Mouse (Mus musculus): ENCODE data around the gene Kxd1. TPM values are rescaled to one million over a fixed set of nuclear protein-coding genes. Genes with fewer than 3 reads are reported as not detected.

Kxd1 gene
- polyA plus RNA-seq, 1 experiment from 2014 or later = 45.5 TPM

DNA sequence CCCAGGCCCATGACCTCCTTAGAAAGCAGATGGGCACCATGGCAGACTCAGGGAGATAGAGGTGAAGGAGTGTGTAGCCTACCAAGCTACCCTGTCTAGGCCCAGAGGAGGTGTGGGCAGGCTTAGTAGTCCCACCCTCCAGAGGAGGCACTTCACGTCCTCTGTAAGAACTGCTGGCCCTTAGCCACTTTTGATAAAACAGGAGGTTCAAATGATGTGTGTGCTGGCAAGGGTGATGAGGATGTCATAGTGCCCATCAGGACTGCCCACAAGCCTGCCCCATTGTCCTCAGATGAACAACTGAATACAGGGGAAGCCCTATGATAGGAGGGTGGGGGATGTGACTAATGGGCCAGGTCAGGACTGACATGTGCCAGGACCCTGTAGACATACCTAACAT lies 25.1 kb upstream of the Kxd1 start:
- Histone ChIP-seq H3K36me3 (ENCODE audit: control insufficient read depth, insufficient read depth) (no peaks in the 10 kb centered on the region), H3K27me3 (replicated peaks; ENCODE audit: control insufficient read depth, insufficient read depth, low read length) (no peaks in the 10 kb centered on the region), H3K9ac (replicated peaks; ENCODE audit: low read depth, low read length) (no peak overlapping the region), H3K27ac (ENCODE audit: low read length) (no peak overlapping the region), H3K4me1 (replicated peaks; ENCODE audit: control insufficient read depth, insufficient read depth, low read length) (peaks cover 10% of the 10 kb centered on the region), H3K9me3 (ENCODE audit: control insufficient read depth, low read length) (no peaks in the 10 kb centered on the region), H3K4me3 (replicated peaks; ENCODE audit: low read length) (no peak overlapping the region), H3K4me2 (ENCODE audit: low read length) (no peak overlapping the region)
- WGBS = 36% methylated on average over 1 of the region's 1 CpGs
- ATAC-seq = no peak

DNA sequence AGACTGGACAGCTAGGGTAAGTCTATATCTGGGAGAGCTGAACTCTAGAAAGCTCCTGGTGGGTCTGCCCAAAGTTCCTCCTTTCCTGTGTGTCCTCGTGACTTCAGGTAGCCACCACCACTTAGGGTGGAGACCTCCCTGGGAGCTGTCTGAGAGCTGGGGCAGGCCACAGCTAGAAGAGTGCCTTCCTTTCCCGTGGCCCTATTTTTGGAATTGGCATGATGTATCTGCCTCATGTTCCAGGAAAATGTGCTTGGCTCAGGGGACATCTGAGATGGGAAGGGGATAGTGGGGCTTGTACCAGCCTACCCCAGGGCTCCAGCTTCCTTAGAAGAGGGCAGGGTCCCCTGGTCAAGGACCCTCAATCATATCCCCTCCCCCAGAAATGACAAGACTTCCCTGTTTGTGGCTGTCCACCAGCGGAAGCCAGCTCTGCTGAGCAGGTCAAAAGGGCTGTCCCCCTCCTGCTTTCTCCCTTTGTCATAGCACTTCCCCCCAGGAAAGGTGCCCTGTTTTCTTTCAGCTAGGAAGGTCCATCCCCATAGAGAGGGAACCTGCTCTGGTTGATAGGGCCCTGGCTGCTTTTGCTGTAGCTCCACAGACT lies 23.9 kb upstream of the Kxd1 start:
- peaks cover 10% of the 10 kb centered on the region for H3K4me1 ChIP-seq (replicated peaks; ENCODE audit: control insufficient read depth, insufficient read depth, low read length)
- no peaks in the 10 kb centered on the region for H3K36me3 ChIP-seq (ENCODE audit: control insufficient read depth, insufficient read depth)
- H3K27me3 ChIP-seq (replicated peaks; ENCODE audit: control insufficient read depth, insufficient read depth, low read length) = no peaks in the 10 kb centered on the region
- no peaks in the 10 kb centered on the region for H3K9me3 ChIP-seq (ENCODE audit: control insufficient read depth, low read length)
- 76% methylated on average over 3 of the region's 3 CpGs for WGBS
- H3K9ac ChIP-seq (replicated peaks; ENCODE audit: low read depth, low read length) = no peak overlapping the region
- no peak overlapping the region for H3K4me3 ChIP-seq (replicated peaks; ENCODE audit: low read length)
- H3K27ac ChIP-seq (ENCODE audit: low read length) = no peak overlapping the region
- ATAC-seq = no peak
- H3K4me2 ChIP-seq (ENCODE audit: low read length) = no peak overlapping the region

DNA sequence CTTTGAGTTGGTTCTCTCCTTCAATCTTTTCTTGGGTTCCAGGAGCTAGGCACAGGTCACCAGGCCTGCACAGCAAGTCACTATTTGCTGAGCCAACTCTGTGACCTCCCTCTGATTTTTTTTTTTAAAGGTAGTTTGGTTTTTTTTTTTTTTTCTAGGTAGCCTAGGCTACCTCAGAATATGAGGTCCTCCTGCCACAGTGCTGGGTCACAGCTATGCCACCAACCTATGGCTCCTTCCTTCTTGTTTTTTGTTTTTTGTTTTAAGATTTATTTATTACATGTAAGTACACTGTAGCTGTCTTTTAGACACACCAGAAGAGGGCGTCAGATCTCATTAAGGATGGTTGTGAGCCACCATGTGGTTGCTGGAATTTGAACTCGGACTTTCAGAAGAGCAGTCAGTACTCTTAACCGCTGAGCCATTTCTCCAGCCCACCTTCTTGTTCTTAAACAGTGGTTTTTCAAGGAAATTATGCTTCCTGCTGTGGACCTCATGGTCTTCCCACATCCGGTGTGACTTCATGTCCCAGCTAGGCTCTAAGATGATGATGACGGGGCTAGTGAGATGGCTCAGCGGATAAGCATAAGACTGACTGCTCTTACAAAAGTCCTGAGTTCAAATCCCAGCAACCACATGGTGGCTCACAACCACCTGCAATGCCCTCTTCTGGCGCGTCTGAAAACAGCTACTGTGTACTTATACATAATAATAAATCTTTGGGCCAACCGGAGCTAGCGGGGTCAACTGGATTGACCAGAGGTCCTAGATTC lies 21.8 kb upstream of the Kxd1 start:
- no peak for ATAC-seq
- Histone ChIP-seq H3K9ac (replicated peaks; ENCODE audit: low read depth, low read length) (no peak overlapping the region), H3K4me1 (replicated peaks; ENCODE audit: control insufficient read depth, insufficient read depth, low read length) (peaks cover 10% of the 10 kb centered on the region), H3K27ac (ENCODE audit: low read length) (no peak overlapping the region), H3K36me3 (ENCODE audit: control insufficient read depth, insufficient read depth) (no peaks in the 10 kb centered on the region), H3K4me3 (replicated peaks; ENCODE audit: low read length) (no peak overlapping the region), H3K27me3 (replicated peaks; ENCODE audit: control insufficient read depth, insufficient read depth, low read length) (no peaks in the 10 kb centered on the region), H3K9me3 (ENCODE audit: control insufficient read depth, low read length) (no peaks in the 10 kb centered on the region), H3K4me2 (ENCODE audit: low read length) (no peak overlapping the region)
- 94% methylated on average over 10 of the region's 10 CpGs for WGBS

DNA sequence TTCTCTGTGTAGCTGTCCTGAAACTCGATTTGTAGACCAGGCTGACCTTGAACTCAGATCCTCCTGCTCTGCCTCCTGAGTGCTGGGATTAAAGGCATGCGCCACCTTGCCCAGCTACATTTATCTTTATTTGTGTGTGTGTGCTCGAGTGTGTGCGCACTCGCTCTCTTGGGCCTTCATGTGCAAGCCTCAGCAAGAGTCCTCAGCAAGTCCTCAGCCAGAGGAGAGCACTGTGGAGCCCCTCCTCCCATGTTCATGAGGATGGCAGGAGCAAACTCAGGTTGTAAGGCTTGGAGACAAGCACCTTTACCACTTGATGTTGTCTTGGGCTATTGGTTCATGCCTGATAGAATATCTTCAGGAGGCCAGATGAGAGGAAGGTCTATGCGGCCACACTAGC lies 20.0 kb upstream of the Kxd1 start:
- Histone ChIP-seq H3K4me2 (ENCODE audit: low read length) (no peak overlapping the region), H3K36me3 (ENCODE audit: control insufficient read depth, insufficient read depth) (no peaks in the 10 kb centered on the region), H3K9me3 (ENCODE audit: control insufficient read depth, low read length) (no peaks in the 10 kb centered on the region), H3K27ac (ENCODE audit: low read length) (no peak overlapping the region), H3K4me3 (replicated peaks; ENCODE audit: low read length) (no peak overlapping the region), H3K27me3 (replicated peaks; ENCODE audit: control insufficient read depth, insufficient read depth, low read length) (no peaks in the 10 kb centered on the region), H3K9ac (replicated peaks; ENCODE audit: low read depth, low read length) (no peak overlapping the region), H3K4me1 (replicated peaks; ENCODE audit: control insufficient read depth, insufficient read depth, low read length) (no peaks in the 10 kb centered on the region)
- no peak for ATAC-seq
- WGBS = 88% methylated on average over 6 of the region's 6 CpGs

DNA sequence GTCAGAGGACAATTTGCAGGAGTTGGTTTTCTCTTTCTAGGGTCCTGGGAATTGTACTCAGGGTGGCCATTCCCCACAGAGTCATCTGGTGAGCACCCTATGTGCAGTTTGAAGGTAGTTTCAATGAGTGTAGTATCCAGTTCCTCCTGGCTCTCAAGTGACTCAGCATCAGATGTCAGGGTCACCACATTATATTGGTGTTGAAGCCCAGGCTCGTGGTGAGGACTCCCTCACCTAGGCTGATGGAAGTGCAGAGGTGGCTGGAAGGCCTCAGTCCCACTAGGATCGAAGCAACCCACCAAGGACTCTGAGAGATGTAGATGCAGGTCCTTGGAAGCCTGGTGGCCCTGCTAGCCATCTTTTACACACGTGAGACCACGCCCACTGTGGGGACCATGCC lies 18.7 kb upstream of the Kxd1 start:
- no peak overlapping the region for H3K4me3 ChIP-seq (replicated peaks; ENCODE audit: low read length)
- H3K4me2 ChIP-seq (ENCODE audit: low read length) = no peak overlapping the region
- H3K36me3 ChIP-seq (ENCODE audit: control insufficient read depth, insufficient read depth) = no peaks in the 10 kb centered on the region
- H3K27ac ChIP-seq (ENCODE audit: low read length) = no peak overlapping the region
- 90% methylated on average over 4 of the region's 4 CpGs for WGBS
- no peaks in the 10 kb centered on the region for H3K27me3 ChIP-seq (replicated peaks; ENCODE audit: control insufficient read depth, insufficient read depth, low read length)
- H3K4me1 ChIP-seq (replicated peaks; ENCODE audit: control insufficient read depth, insufficient read depth, low read length) = peaks cover 3% of the 10 kb centered on the region
- no peaks in the 10 kb centered on the region for H3K9me3 ChIP-seq (ENCODE audit: control insufficient read depth, low read length)
- H3K9ac ChIP-seq (replicated peaks; ENCODE audit: low read depth, low read length) = no peak overlapping the region
- ATAC-seq = no peak

DNA sequence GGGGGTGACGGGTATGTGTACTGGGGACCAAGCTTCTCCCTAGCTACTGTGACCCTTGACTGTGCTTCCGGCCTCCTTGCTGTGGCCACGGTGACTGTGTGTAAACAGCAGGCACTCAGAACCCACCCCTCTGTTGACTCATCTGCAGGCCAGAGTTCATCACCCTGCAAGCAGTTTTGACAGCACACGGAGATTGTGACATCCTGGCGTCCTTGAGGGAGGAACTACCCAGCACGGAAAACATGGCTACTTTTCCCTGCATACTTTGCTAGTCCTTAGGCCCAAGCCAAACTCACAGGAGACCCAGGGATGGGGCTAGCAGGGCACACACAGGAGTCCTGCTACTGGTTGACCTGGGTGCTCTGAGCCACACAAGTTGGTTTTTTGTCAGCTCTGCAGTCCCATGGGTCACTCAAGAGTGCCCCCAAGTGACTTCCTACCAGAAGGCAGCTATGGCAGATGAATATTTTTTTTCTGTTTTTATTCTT lies 16.5 kb upstream of the Kxd1 start:
- 82% methylated on average over 6 of the region's 6 CpGs for WGBS
- Histone ChIP-seq H3K36me3 (ENCODE audit: control insufficient read depth, insufficient read depth) (no peaks in the 10 kb centered on the region), H3K27me3 (replicated peaks; ENCODE audit: control insufficient read depth, insufficient read depth, low read length) (no peaks in the 10 kb centered on the region), H3K4me2 (ENCODE audit: low read length) (no peak overlapping the region), H3K9me3 (ENCODE audit: control insufficient read depth, low read length) (no peaks in the 10 kb centered on the region), H3K27ac (ENCODE audit: low read length) (no peak overlapping the region), H3K4me1 (replicated peaks; ENCODE audit: control insufficient read depth, insufficient read depth, low read length) (peaks cover 18% of the 10 kb centered on the region), H3K4me3 (replicated peaks; ENCODE audit: low read length) (no peak overlapping the region), H3K9ac (replicated peaks; ENCODE audit: low read depth, low read length) (no peak overlapping the region)
- ATAC-seq = no peak

DNA sequence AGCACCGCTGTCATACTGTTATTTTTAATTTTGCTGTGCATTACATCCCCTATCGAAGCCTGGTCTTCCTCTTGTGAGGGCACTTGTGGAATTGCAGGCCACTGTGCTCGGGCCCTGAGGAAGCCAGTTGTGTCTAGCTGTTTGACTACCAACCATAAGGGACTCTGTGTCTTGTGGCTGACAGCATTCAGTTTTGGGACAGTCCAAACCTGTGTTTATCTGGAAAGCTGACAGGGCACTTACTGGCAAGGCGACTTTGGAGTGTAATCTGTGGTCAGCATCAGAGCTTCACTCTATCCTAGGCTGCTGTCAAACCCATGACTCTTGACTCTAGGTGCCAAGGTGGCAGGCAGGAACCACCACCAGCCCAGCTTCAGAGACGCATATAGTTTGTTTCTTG lies 13.3 kb upstream of the Kxd1 start:
- H3K4me2 ChIP-seq (ENCODE audit: low read length) = peak overlapping the region; percentile 94
- no peak for ATAC-seq
- 84% methylated on average over 5 of the region's 5 CpGs for WGBS
- no peak overlapping the region; the same call in 1 of the 2 replicates for H3K9ac ChIP-seq (replicated peaks; ENCODE audit: low read depth, low read length)
- no peaks in the 10 kb centered on the region for H3K27me3 ChIP-seq (replicated peaks; ENCODE audit: control insufficient read depth, insufficient read depth, low read length)
- H3K4me1 ChIP-seq (replicated peaks; ENCODE audit: control insufficient read depth, insufficient read depth, low read length) = peaks cover 26% of the 10 kb centered on the region
- H3K27ac ChIP-seq (ENCODE audit: low read length) = no peak overlapping the region
- no peaks in the 10 kb centered on the region for H3K9me3 ChIP-seq (ENCODE audit: control insufficient read depth, low read length)
- peak overlapping the region; percentile 87; the same call in 1 of the 2 replicates for H3K4me3 ChIP-seq (replicated peaks; ENCODE audit: low read length)
- H3K36me3 ChIP-seq (ENCODE audit: control insufficient read depth, insufficient read depth) = 0 out of 2 replicates have a peak, but pooled peaks cover 2% of the 10 kb centered on the region

DNA sequence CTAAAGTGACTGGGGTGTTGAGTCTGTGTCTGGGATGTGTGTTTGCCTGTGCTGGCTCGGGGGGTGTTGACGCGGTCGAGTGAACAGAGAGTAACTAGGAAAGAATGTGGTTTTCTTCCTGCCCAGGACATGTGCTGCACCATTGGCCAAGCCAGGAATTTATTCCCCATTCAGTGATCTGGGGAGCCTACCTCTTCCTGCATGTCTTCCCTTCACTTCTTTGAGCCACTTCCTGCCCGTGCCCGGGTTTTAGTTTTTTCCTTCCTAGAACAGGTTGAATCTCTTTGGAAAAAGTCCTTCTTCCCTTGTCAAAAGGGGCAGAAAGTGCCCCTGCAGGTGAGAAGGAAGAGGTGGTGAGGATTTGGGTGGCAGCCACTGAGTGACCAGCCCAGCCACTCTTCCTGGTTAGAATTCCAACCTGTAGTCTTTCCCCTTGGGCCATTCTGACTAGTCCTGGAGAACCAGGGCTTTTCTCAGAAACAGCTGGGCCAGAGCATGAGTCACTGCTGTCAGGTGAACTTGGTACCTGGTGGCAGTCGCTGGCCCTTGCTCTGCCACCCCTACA lies 12.8 kb upstream of the Kxd1 start:
- WGBS = 60% methylated on average over 7 of the region's 7 CpGs
- Histone ChIP-seq H3K4me3 (replicated peaks; ENCODE audit: low read length) (peak overlapping the region; percentile 87), H3K4me2 (ENCODE audit: low read length) (peak overlapping the region; percentile 94), H3K9ac (replicated peaks; ENCODE audit: low read depth, low read length) (peak overlapping the region; percentile 89), H3K36me3 (ENCODE audit: control insufficient read depth, insufficient read depth) (0 out of 2 replicates have a peak, but pooled peaks cover 2% of the 10 kb centered on the region), H3K9me3 (ENCODE audit: control insufficient read depth, low read length) (no peaks in the 10 kb centered on the region), H3K4me1 (replicated peaks; ENCODE audit: control insufficient read depth, insufficient read depth, low read length) (peaks cover 26% of the 10 kb centered on the region), H3K27ac (ENCODE audit: low read length) (no peak overlapping the region), H3K27me3 (replicated peaks; ENCODE audit: control insufficient read depth, insufficient read depth, low read length) (no peaks in the 10 kb centered on the region)
- ATAC-seq = no peak

DNA sequence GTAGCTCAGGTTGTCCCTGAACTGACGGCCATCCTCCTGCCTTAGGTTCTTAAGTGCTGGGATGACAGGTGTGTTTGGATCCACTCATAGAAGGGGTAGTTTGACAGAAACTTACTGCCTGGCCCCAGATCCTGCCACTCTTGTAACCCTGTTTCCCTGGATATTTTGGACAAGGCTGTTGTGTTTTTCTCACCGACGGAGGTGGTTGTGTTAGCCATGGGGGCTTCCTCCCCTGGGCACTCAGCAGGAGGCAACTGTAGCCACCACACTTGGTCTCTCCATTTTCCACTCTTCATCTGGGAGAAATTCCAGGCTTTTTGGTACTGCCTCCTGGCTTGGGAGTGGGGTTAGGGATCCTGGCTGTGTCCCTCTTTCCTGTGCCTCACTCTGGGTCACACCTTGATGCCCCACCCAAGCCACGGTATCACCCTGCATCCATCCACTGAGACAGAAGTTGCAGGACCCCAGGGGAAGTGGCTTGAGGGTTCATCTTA lies 12.3 kb upstream of the Kxd1 start:
- peaks cover 26% of the 10 kb centered on the region for H3K4me1 ChIP-seq (replicated peaks; ENCODE audit: control insufficient read depth, insufficient read depth, low read length)
- H3K27me3 ChIP-seq (replicated peaks; ENCODE audit: control insufficient read depth, insufficient read depth, low read length) = no peaks in the 10 kb centered on the region
- peak overlapping the region; percentile 96; the same call in 1 of the 2 replicates for H3K27ac ChIP-seq (ENCODE audit: low read length)
- H3K4me3 ChIP-seq (replicated peaks; ENCODE audit: low read length) = peak overlapping the region; percentile 87
- 0 out of 2 replicates have a peak, but pooled peaks cover 2% of the 10 kb centered on the region for H3K36me3 ChIP-seq (ENCODE audit: control insufficient read depth, insufficient read depth)
- H3K9me3 ChIP-seq (ENCODE audit: control insufficient read depth, low read length) = no peaks in the 10 kb centered on the region
- 16% methylated on average over 4 of the region's 4 CpGs for WGBS
- H3K9ac ChIP-seq (replicated peaks; ENCODE audit: low read depth, low read length) = peak overlapping the region; percentile 89
- ATAC-seq = no peak
- peak overlapping the region; percentile 94 for H3K4me2 ChIP-seq (ENCODE audit: low read length)

All from forebrain, embryonic 16.5 days (tissue).